Mouse (Mus musculus): Measurements from ENCODE around the gene Tcp10a. TPM values are rescaled to one million over a fixed set of nuclear protein-coding genes. Genes with fewer than 3 reads are reported as not detected.
"Not testable (repeated sequence)": the region's sequence is repeated elsewhere in the genome, so short reads cannot be mapped to it uniquely, and the experiment has no call there.

The Tcp10a gene
- polyA plus RNA-seq, 1 experiment from 2014 or later: not detected

DNA sequence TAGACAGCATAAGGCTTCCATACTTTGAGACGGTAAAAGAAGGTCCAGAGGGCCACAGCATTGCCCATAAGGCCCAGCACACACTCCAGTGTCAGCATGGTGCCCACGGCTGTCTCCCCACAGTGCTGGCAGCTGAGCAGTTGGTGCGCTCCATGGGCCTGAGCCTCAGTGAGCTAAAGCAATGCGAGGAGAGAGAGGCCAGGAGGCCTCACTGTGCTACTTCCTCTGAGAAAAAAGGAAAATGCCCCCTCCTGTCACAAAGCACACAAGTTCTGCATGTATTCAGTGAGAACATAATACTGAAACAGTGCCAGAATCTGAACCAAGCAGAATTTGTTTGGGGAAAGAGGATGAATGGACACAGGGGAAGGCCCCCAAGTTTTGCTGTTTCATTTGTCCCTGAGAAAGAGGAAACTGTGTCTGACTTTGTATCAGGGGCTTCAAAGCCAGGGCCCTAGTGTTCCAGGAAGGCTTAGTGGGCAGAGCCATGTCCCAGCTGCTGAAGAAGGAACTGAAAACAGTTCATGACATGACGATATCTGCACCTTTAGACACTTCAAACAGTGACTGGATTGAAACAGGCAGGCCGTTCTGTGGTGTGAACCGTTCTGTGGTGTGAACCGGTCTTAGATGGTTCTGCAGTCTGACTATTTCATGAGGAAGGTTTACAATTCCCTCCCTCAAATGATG lies 8.6 kb upstream of the Tcp10a start:
- 83% methylated on average over 6 of the region's 8 CpGs for WGBS

DNA sequence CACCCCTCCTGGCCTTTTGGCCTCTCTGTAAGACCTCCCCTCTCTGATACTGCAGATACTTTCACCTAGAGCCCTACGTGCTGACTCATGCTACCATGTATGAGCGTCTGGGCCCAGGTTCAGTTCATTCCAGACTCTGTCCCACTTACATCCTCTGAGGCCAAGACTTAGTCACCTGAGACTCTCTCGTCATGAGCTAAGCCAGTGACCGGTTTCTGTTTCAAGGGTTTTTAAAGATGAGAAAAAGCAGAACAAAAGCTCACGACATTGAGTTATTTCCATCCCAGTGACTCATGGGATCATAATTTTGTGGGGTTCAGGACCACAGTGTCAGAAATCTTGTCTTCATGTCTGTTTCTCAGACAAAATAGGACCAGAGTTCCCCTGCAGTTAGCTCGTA lies 4.7 kb upstream of the Tcp10a start:
- not testable (repeated sequence) for ATAC-seq (ENCODE audit: low read depth); H3K9ac ChIP-seq (replicated peaks; ENCODE audit: low read depth, low read length); H3K4me3 ChIP-seq (ENCODE audit: low read depth, low read length); H3K9me3 ChIP-seq (ENCODE audit: control insufficient read depth, low read length); H3K27me3 ChIP-seq (ENCODE audit: control insufficient read depth, insufficient read depth, low read length); H3K4me2 ChIP-seq (ENCODE audit: low read depth, low read length); H3K4me1 ChIP-seq (ENCODE audit: control insufficient read depth, insufficient read depth, low read length); H3K27ac ChIP-seq (ENCODE audit: low read depth, low read length); H3K36me3 ChIP-seq (ENCODE audit: control insufficient read depth, insufficient read depth, low read length)
- 90% methylated on average over 6 of the region's 6 CpGs for WGBS

More for the DNA sequence above, 8.6 kb upstream of the Tcp10a start:
- not testable (repeated sequence) for H3K27me3 ChIP-seq (ENCODE audit: control insufficient read depth, insufficient read depth, low read length); H3K36me3 ChIP-seq (ENCODE audit: control insufficient read depth, insufficient read depth, low read length); H3K4me1 ChIP-seq (ENCODE audit: control insufficient read depth, insufficient read depth, low read length); H3K4me2 ChIP-seq (ENCODE audit: low read depth, low read length); ATAC-seq (ENCODE audit: low read depth); H3K9me3 ChIP-seq (ENCODE audit: control insufficient read depth, low read length); H3K9ac ChIP-seq (replicated peaks; ENCODE audit: low read depth, low read length); H3K27ac ChIP-seq (ENCODE audit: low read depth, low read length); H3K4me3 ChIP-seq (ENCODE audit: low read depth, low read length)

DNA sequence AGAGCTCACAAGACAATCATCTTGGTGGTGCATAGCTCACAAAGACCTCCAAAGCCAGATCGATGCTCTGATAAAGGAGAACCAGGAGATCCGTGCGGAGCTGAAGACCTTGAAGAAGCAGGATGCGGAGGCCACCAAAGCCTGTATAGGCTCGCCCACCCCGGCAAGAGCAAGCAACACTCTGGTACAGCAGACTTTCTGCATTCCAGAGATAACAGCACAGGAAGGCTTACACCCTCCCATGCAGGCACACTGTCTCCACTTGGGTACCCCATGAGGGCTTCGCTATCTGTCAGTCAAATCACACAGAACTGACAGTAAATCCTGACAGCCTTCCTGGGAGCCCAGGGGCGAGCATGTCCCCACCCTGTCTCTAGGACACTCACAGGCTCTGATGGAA lies 2.0 kb downstream of the Tcp10a start:
- ATAC-seq (ENCODE audit: low read depth); H3K36me3 ChIP-seq (ENCODE audit: control insufficient read depth, insufficient read depth, low read length); H3K4me2 ChIP-seq (ENCODE audit: low read depth, low read length); H3K9ac ChIP-seq (replicated peaks; ENCODE audit: low read depth, low read length); H3K27ac ChIP-seq (ENCODE audit: low read depth, low read length); H3K9me3 ChIP-seq (ENCODE audit: control insufficient read depth, low read length); H3K4me1 ChIP-seq (ENCODE audit: control insufficient read depth, insufficient read depth, low read length); H3K4me3 ChIP-seq (ENCODE audit: low read depth, low read length); H3K27me3 ChIP-seq (ENCODE audit: control insufficient read depth, insufficient read depth, low read length): not testable (repeated sequence)
- 75% methylated on average over 2 of the region's 8 CpGs for WGBS

DNA sequence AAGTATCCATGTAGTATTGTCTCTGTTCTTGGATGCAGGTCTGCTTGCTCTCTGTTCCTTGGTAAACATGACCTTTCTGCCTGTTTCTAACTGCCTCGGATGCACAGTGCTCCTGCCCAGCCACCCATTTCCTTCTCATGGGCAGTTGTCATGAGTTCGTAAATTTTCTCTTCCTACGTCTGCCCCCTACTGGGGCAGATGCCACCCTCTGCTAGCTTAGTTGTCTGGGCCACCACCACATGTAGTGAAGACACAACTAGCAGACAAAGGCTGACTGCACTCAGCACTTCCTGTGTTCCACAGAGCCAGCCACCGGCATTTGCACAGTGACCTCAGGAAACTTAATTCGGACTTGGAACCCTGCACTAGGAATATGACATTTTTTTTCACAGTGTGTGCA lies 8.3 kb downstream of the Tcp10a start:
- H3K9ac ChIP-seq (replicated peaks; ENCODE audit: low read depth, low read length); H3K27ac ChIP-seq (ENCODE audit: low read depth, low read length); H3K9me3 ChIP-seq (ENCODE audit: control insufficient read depth, low read length); H3K4me3 ChIP-seq (ENCODE audit: low read depth, low read length); H3K36me3 ChIP-seq (ENCODE audit: control insufficient read depth, insufficient read depth, low read length); H3K4me2 ChIP-seq (ENCODE audit: low read depth, low read length); H3K27me3 ChIP-seq (ENCODE audit: control insufficient read depth, insufficient read depth, low read length); H3K4me1 ChIP-seq (ENCODE audit: control insufficient read depth, insufficient read depth, low read length); ATAC-seq (ENCODE audit: low read depth): not testable (repeated sequence)
- 77% methylated on average over 3 of the region's 5 CpGs for WGBS

DNA sequence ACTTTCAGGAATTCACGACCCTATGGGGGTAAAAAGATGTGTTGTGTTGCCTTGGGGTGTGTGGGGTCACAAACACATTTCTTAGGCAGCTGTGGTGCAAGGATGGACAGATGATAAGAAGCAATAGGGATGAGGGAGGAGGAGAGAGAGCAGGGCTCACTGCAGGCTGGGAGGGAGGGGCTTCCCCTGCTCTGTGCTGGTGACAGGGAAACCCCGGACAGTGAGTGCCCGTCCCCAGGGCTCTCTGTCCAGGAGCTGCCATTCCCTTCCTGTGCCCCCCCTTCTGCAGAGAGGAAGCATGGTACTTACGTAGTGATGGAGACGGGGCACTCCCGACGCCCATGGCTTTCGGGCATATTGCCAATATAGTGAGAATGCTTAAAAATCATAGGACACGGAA lies 12.9 kb downstream of the Tcp10a start:
- H3K4me2 ChIP-seq (ENCODE audit: low read depth, low read length); H3K9ac ChIP-seq (replicated peaks; ENCODE audit: low read depth, low read length); H3K4me1 ChIP-seq (ENCODE audit: control insufficient read depth, insufficient read depth, low read length); H3K36me3 ChIP-seq (ENCODE audit: control insufficient read depth, insufficient read depth, low read length); H3K9me3 ChIP-seq (ENCODE audit: control insufficient read depth, low read length); H3K27me3 ChIP-seq (ENCODE audit: control insufficient read depth, insufficient read depth, low read length); H3K4me3 ChIP-seq (ENCODE audit: low read depth, low read length); ATAC-seq (ENCODE audit: low read depth); H3K27ac ChIP-seq (ENCODE audit: low read depth, low read length): not testable (repeated sequence)
- WGBS: 73% methylated on average over 7 of the region's 9 CpGs

DNA sequence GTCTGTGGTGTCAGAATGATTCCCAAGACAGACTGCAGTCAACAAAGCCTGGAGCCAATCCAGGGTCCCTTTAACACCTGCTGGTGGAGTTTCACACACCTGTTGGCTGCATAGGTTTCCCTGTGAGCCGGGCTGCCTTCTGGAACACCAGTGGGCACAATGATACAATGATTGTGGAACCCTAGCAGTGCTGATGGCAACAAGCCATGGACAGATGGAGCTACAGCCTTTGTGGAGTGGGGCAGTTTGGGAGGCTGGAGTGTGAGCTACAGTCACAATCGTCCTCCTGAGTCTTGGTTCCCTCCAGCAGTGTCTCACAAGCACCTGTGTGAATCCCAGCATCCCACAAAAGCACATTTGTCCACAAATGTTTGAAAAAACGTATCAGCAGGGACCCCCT lies 24.3 kb downstream of the Tcp10a start:
- 64% methylated on average over 2 of the region's 3 CpGs for WGBS
- H3K4me2 ChIP-seq (ENCODE audit: low read depth, low read length); H3K9ac ChIP-seq (replicated peaks; ENCODE audit: low read depth, low read length); H3K27me3 ChIP-seq (ENCODE audit: control insufficient read depth, insufficient read depth, low read length); H3K9me3 ChIP-seq (ENCODE audit: control insufficient read depth, low read length); H3K36me3 ChIP-seq (ENCODE audit: control insufficient read depth, insufficient read depth, low read length); H3K4me1 ChIP-seq (ENCODE audit: control insufficient read depth, insufficient read depth, low read length); H3K4me3 ChIP-seq (ENCODE audit: low read depth, low read length); ATAC-seq (ENCODE audit: low read depth); H3K27ac ChIP-seq (ENCODE audit: low read depth, low read length): not testable (repeated sequence)

DNA sequence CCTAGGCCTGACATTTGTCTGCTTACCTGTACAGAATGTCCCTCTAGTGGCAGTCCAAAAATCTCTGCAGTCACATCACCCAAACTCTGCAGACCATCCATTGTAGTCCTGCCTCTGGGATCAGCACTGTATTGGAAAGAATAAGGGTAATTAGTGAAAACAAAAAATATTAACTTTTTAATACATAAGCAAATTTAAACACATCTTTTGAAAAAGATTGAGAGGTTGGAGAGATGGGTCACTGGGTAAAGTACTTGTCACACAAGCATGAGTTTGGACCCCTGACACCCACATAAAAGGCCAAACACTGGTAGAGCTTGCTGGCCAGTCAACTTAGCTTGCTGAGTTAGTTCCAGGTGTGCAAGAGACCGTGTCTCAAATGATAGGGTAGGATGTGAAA lies 28.1 kb downstream of the Tcp10a start, which contains the start of gene Ttll2:
Gene Ttll2 (minus strand): TSS at position 101 of the 400 bp plus-strand sequence.
- H3K4me2 ChIP-seq (ENCODE audit: low read depth, low read length); H3K36me3 ChIP-seq (ENCODE audit: control insufficient read depth, insufficient read depth, low read length); H3K27ac ChIP-seq (ENCODE audit: low read depth, low read length); H3K27me3 ChIP-seq (ENCODE audit: control insufficient read depth, insufficient read depth, low read length); H3K9me3 ChIP-seq (ENCODE audit: control insufficient read depth, low read length); H3K4me3 ChIP-seq (ENCODE audit: low read depth, low read length); H3K4me1 ChIP-seq (ENCODE audit: control insufficient read depth, insufficient read depth, low read length); H3K9ac ChIP-seq (replicated peaks; ENCODE audit: low read depth, low read length); ATAC-seq (ENCODE audit: low read depth): not testable (repeated sequence)
- WGBS: 100% methylated on average over 1 of the region's 1 CpGs

DNA sequence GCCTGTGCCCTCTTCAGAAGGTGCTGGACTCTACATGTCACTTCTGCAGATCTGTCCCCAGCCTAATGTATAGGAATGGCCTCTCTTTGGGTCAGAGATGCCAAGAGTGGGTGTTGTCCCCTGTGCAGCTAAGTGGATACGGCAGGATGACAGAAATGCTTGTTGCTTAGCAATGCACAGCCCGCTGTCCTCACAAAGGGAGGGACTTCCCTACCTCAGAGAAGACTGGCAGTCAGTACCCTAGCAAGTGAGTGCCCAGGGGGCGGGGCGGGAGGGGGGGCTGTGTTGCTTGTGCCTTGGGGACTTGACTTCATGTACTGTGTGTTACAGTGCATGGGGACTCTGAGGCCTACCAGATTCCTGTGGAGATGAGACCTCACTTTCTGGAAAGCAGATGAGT lies 35.4 kb downstream of the Tcp10a start:
- not testable (repeated sequence) for H3K4me1 ChIP-seq (ENCODE audit: control insufficient read depth, insufficient read depth, low read length); ATAC-seq (ENCODE audit: low read depth); H3K9me3 ChIP-seq (ENCODE audit: control insufficient read depth, low read length); H3K4me3 ChIP-seq (ENCODE audit: low read depth, low read length); H3K4me2 ChIP-seq (ENCODE audit: low read depth, low read length); H3K27me3 ChIP-seq (ENCODE audit: control insufficient read depth, insufficient read depth, low read length); H3K9ac ChIP-seq (replicated peaks; ENCODE audit: low read depth, low read length); H3K36me3 ChIP-seq (ENCODE audit: control insufficient read depth, insufficient read depth, low read length); H3K27ac ChIP-seq (ENCODE audit: low read depth, low read length)
- 65% methylated on average over 4 of the region's 4 CpGs for WGBS

DNA sequence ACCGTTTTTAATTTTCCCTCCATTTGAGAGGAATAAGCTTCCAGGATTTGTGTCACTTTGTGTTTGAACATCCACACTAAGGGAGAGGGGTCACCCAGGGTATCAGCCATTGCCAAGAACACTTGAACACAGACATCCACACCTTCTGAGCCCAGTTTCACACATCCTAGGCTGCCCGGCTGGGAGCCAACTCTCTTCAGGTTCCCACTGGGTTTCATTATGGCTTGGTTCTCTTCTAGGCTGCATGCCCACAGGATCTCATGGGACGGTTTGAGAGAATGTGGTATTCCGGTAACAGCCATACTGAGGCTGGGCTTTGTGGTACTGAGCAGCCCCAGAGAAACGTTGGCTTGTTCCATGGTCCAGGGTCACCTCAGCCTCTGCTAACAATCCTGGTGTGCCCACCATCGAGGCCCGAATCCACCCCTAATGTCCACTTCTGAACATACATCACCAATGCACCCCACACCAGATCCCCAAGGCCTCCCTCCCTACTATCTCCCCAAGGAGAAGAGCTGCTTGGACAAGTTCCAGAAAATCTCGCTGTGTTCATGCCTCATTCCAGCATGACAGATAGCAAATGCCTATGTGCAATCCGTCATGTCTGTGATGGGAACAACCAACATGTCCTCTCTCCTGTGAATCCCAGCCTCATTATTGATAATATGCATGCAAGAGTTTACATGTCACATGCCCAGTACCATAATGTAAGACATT lies 36.5 kb downstream of the Tcp10a start:
- not testable (repeated sequence) for H3K9me3 ChIP-seq (ENCODE audit: control insufficient read depth, low read length); ATAC-seq (ENCODE audit: low read depth); H3K27me3 ChIP-seq (ENCODE audit: control insufficient read depth, insufficient read depth, low read length); H3K36me3 ChIP-seq (ENCODE audit: control insufficient read depth, insufficient read depth, low read length); H3K4me1 ChIP-seq (ENCODE audit: control insufficient read depth, insufficient read depth, low read length); H3K9ac ChIP-seq (replicated peaks; ENCODE audit: low read depth, low read length); H3K4me2 ChIP-seq (ENCODE audit: low read depth, low read length); H3K4me3 ChIP-seq (ENCODE audit: low read depth, low read length); H3K27ac ChIP-seq (ENCODE audit: low read depth, low read length)
- WGBS: 87% methylated on average over 8 of the region's 9 CpGs
